Mouse (Mus musculus) embryonic fibroblast, embryonic 13.5 days (primary cell): ENCODE data around the gene Cenpp.

Experiments used
- CTCF ChIP-seq: IDR thresholded peaks from 2 replicates; pipeline ENCODE4 v1.5.1; 2011; ENCODE audit warnings: mild to moderate bottlenecking, control low read depth, low read length, moderate library complexity, borderline replicate concordance; ENCODE audit not compliant: insufficient read depth
- POLR2A ChIP-seq: IDR thresholded peaks from 2 replicates; pipeline ENCODE4 v1.6.1; 2011; ENCODE audit warnings: low read depth, mild to moderate bottlenecking, control low read depth, low read length, moderate library complexity

GRCm38 (mm10) chr13:49504510-49504909 is 148.1 kb downstream of the Cenpp start, which contains the start of gene Ecm2:
- no peak for TF ChIP-seq POLR2A
- TF ChIP-seq CTCF = no peak
